Mouse (Mus musculus): ENCODE measurements at regions not wholly inside any gene's neighbourhood (a gene's known extent, or its start where the extent isn't known, plus 50 kb on each side); places are given as distances from the start of the nearest gene placed in this dataset.

- H3K27ac ChIP-seq (replicated peaks; ENCODE audit: low read depth, low read length): no peak overlapping the region
- no peak overlapping the region for H3K4me2 ChIP-seq (ENCODE audit: low read depth, low read length)
- ATAC-seq (replicated peaks; ENCODE audit: insufficient number of reproducible peaks, low FRiP score, low TSS enrichment, low read depth) (no peak), DNase-seq (ENCODE audit: low spot score) (no peak)
- no peaks in the 10 kb centered on the region for H3K27me3 ChIP-seq (ENCODE audit: control insufficient read depth, insufficient read depth, low read length)
- no peaks in the 10 kb centered on the region for H3K9me3 ChIP-seq (replicated peaks; ENCODE audit: control insufficient read depth, low read length)
- no peak overlapping the region for H3K4me3 ChIP-seq (ENCODE audit: low read depth, low read length)
- no peak overlapping the region for H3K9ac ChIP-seq (replicated peaks; ENCODE audit: low read length)
- H3K36me3 ChIP-seq (replicated peaks; ENCODE audit: control insufficient read depth, insufficient read depth, low read depth, low read length): no peaks in the 10 kb centered on the region
- H3K4me1 ChIP-seq (ENCODE audit: control insufficient read depth, insufficient read depth, low read length): no peaks in the 10 kb centered on the region
- 73% methylated on average over 4 of the region's 4 CpGs for WGBS
Measured at GRCm38 (mm10) chr6:50742009-50742408, 87.8 kb upstream of the Npvf start.

- H3K27ac ChIP-seq (replicated peaks; ENCODE audit: low read depth, low read length): no peak overlapping the region
- 68% methylated on average over 6 of the region's 6 CpGs for WGBS
- H3K4me1 ChIP-seq (ENCODE audit: control insufficient read depth, insufficient read depth, low read length): no peaks in the 10 kb centered on the region
- no peak overlapping the region for H3K9ac ChIP-seq (replicated peaks; ENCODE audit: low read length)
- no peaks in the 10 kb centered on the region for H3K9me3 ChIP-seq (replicated peaks; ENCODE audit: control insufficient read depth, low read length)
- no peaks in the 10 kb centered on the region for H3K36me3 ChIP-seq (replicated peaks; ENCODE audit: control insufficient read depth, insufficient read depth, low read depth, low read length)
- ATAC-seq (replicated peaks; ENCODE audit: insufficient number of reproducible peaks, low FRiP score, low TSS enrichment, low read depth) (no peak), DNase-seq (ENCODE audit: low spot score) (peak; percentile 19)
- no peak overlapping the region for H3K4me2 ChIP-seq (ENCODE audit: low read depth, low read length)
- no peaks in the 10 kb centered on the region for H3K27me3 ChIP-seq (ENCODE audit: control insufficient read depth, insufficient read depth, low read length)
- no peak overlapping the region for H3K4me3 ChIP-seq (ENCODE audit: low read depth, low read length)
Measured at GRCm38 (mm10) chr6:50744462-50745166, 90.4 kb upstream of the Npvf start.

- 83% methylated on average over 7 of the region's 7 CpGs for WGBS
Measured at GRCm38 (mm10) chr6:50753151-50753550, 98.9 kb upstream of the Npvf start.

GRCm38 (mm10) chr6:50754786-50755185 is 100.5 kb upstream of the Npvf start:
- no peaks in the 10 kb centered on the region for H3K36me3 ChIP-seq (replicated peaks; ENCODE audit: control insufficient read depth, insufficient read depth, low read depth, low read length)
- H3K4me2 ChIP-seq (ENCODE audit: low read depth, low read length): no peak overlapping the region
- 90% methylated on average over 12 of the region's 12 CpGs for WGBS
- DNase-seq (ENCODE audit: low spot score) (no peak), ATAC-seq (replicated peaks; ENCODE audit: insufficient number of reproducible peaks, low FRiP score, low TSS enrichment, low read depth) (no peak)
- no peak overlapping the region for H3K9ac ChIP-seq (replicated peaks; ENCODE audit: low read length)
- no peaks in the 10 kb centered on the region for H3K27me3 ChIP-seq (ENCODE audit: control insufficient read depth, insufficient read depth, low read length)
- H3K27ac ChIP-seq (replicated peaks; ENCODE audit: low read depth, low read length): no peak overlapping the region
- no peak overlapping the region for H3K4me3 ChIP-seq (ENCODE audit: low read depth, low read length)
- no peaks in the 10 kb centered on the region for H3K9me3 ChIP-seq (replicated peaks; ENCODE audit: control insufficient read depth, low read length)
- no peaks in the 10 kb centered on the region for H3K4me1 ChIP-seq (ENCODE audit: control insufficient read depth, insufficient read depth, low read length)

More at GRCm38 (mm10) chr6:50753151-50753550, 98.9 kb upstream of the Npvf start:
- Histone ChIP-seq H3K9me3 (replicated peaks; ENCODE audit: control insufficient read depth, low read length) (no peaks in the 10 kb centered on the region), H3K27ac (replicated peaks; ENCODE audit: low read depth, low read length) (no peak overlapping the region), H3K4me2 (ENCODE audit: low read depth, low read length) (no peak overlapping the region), H3K4me1 (ENCODE audit: control insufficient read depth, insufficient read depth, low read length) (no peaks in the 10 kb centered on the region), H3K4me3 (ENCODE audit: low read depth, low read length) (no peak overlapping the region), H3K27me3 (ENCODE audit: control insufficient read depth, insufficient read depth, low read length) (no peaks in the 10 kb centered on the region), H3K36me3 (replicated peaks; ENCODE audit: control insufficient read depth, insufficient read depth, low read depth, low read length) (no peaks in the 10 kb centered on the region), H3K9ac (replicated peaks; ENCODE audit: low read length) (no peak overlapping the region)
- ATAC-seq (replicated peaks; ENCODE audit: insufficient number of reproducible peaks, low FRiP score, low TSS enrichment, low read depth) (no peak), DNase-seq (ENCODE audit: low spot score) (no peak)

GRCm38 (mm10) chr6:50760367-50760766 is 106.1 kb upstream of the Npvf start:
- Histone ChIP-seq H3K9ac (replicated peaks; ENCODE audit: low read length) (no peak overlapping the region), H3K36me3 (replicated peaks; ENCODE audit: control insufficient read depth, insufficient read depth, low read depth, low read length) (no peaks in the 10 kb centered on the region), H3K4me3 (ENCODE audit: low read depth, low read length) (no peak overlapping the region), H3K4me2 (ENCODE audit: low read depth, low read length) (no peak overlapping the region), H3K4me1 (ENCODE audit: control insufficient read depth, insufficient read depth, low read length) (no peaks in the 10 kb centered on the region), H3K27me3 (ENCODE audit: control insufficient read depth, insufficient read depth, low read length) (no peaks in the 10 kb centered on the region), H3K9me3 (replicated peaks; ENCODE audit: control insufficient read depth, low read length) (no peaks in the 10 kb centered on the region), H3K27ac (replicated peaks; ENCODE audit: low read depth, low read length) (no peak overlapping the region)
- DNase-seq (ENCODE audit: low spot score) (no peak), ATAC-seq (replicated peaks; ENCODE audit: insufficient number of reproducible peaks, low FRiP score, low TSS enrichment, low read depth) (no peak)
- 77% methylated on average over 6 of the region's 6 CpGs for WGBS

- WGBS: 41% methylated on average over 4 of the region's 4 CpGs
- Histone ChIP-seq H3K27ac (replicated peaks; ENCODE audit: low read depth, low read length) (no peak overlapping the region), H3K36me3 (replicated peaks; ENCODE audit: control insufficient read depth, insufficient read depth, low read depth, low read length) (no peaks in the 10 kb centered on the region), H3K4me1 (ENCODE audit: control insufficient read depth, insufficient read depth, low read length) (no peaks in the 10 kb centered on the region), H3K9ac (replicated peaks; ENCODE audit: low read length) (no peak overlapping the region), H3K4me3 (ENCODE audit: low read depth, low read length) (no peak overlapping the region), H3K4me2 (ENCODE audit: low read depth, low read length) (no peak overlapping the region), H3K27me3 (ENCODE audit: control insufficient read depth, insufficient read depth, low read length) (no peaks in the 10 kb centered on the region), H3K9me3 (replicated peaks; ENCODE audit: control insufficient read depth, low read length) (no peaks in the 10 kb centered on the region)
- no peak for DNase-seq (ENCODE audit: low spot score)
- ATAC-seq (replicated peaks; ENCODE audit: insufficient number of reproducible peaks, low FRiP score, low TSS enrichment, low read depth): no peak
Measured at GRCm38 (mm10) chr6:50763121-50763520, 108.9 kb upstream of the Npvf start.

GRCm38 (mm10) chr6:50766442-50766915 is 112.2 kb upstream of the Npvf start:
- Histone ChIP-seq H3K4me1 (ENCODE audit: control insufficient read depth, insufficient read depth, low read length) (no peaks in the 10 kb centered on the region), H3K36me3 (replicated peaks; ENCODE audit: control insufficient read depth, insufficient read depth, low read depth, low read length) (no peaks in the 10 kb centered on the region), H3K4me2 (ENCODE audit: low read depth, low read length) (no peak overlapping the region), H3K4me3 (ENCODE audit: low read depth, low read length) (no peak overlapping the region), H3K9me3 (replicated peaks; ENCODE audit: control insufficient read depth, low read length) (no peaks in the 10 kb centered on the region), H3K27ac (replicated peaks; ENCODE audit: low read depth, low read length) (no peak overlapping the region), H3K27me3 (ENCODE audit: control insufficient read depth, insufficient read depth, low read length) (no peaks in the 10 kb centered on the region), H3K9ac (replicated peaks; ENCODE audit: low read length) (no peak overlapping the region)
- ATAC-seq (replicated peaks; ENCODE audit: insufficient number of reproducible peaks, low FRiP score, low TSS enrichment, low read depth) (no peak), DNase-seq (ENCODE audit: low spot score) (no peak)
- WGBS: 76% methylated on average over 14 of the region's 14 CpGs

GRCm38 (mm10) chr6:50767126-50767525 is 112.9 kb upstream of the Npvf start:
- Histone ChIP-seq H3K9me3 (replicated peaks; ENCODE audit: control insufficient read depth, low read length) (no peaks in the 10 kb centered on the region), H3K4me1 (ENCODE audit: control insufficient read depth, insufficient read depth, low read length) (no peaks in the 10 kb centered on the region), H3K9ac (replicated peaks; ENCODE audit: low read length) (no peak overlapping the region), H3K4me3 (ENCODE audit: low read depth, low read length) (no peak overlapping the region), H3K27ac (replicated peaks; ENCODE audit: low read depth, low read length) (no peak overlapping the region), H3K36me3 (replicated peaks; ENCODE audit: control insufficient read depth, insufficient read depth, low read depth, low read length) (no peaks in the 10 kb centered on the region), H3K4me2 (ENCODE audit: low read depth, low read length) (no peak overlapping the region), H3K27me3 (ENCODE audit: control insufficient read depth, insufficient read depth, low read length) (no peaks in the 10 kb centered on the region)
- WGBS: 69% methylated on average over 6 of the region's 6 CpGs
- no peak for DNase-seq (ENCODE audit: low spot score)
- no peak for ATAC-seq (replicated peaks; ENCODE audit: insufficient number of reproducible peaks, low FRiP score, low TSS enrichment, low read depth)

Data from embryonic facial prominence, embryonic 11.5 days (tissue).